Mouse (Mus musculus): ENCODE measurements around the gene Gga2.

Gene Gga2

DNA sequence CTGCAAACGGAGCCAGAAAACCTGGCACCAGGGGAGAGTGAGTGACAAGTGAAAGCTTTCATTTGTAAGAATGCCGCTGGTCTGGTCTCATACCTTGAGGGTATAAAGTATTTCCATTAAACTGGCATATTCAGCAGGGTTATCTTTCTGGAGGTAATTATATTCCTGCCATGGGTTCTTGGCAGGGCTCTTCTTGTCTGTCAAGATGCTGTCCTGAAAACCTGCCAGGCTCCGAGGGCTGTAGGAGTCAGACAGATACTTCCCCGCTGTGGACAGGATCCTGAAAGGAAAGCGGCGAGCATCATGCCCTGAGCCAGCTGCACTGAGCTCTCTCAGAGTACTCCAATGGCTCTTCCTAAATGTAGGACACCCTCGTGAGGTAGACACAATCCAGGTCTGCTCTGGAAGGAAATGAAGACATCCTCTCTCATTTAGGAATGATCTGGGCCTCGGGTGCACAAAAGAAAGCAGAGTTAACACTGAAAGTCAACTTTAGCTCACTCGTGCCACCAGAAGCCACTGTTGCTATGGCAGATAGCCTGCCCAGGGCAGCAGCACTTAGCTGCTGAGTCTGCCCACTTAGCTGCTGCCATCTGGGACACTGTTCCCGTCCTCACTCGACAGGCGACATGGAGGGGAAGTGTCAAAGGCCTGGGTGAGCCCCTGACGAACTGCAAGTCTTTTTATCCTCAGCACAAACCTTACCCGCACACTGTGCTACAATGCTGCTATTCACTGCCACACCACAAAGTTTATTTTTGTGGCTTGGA lies 84.0 kb downstream of the Gga2 start:
- DNase-seq (ENCODE audit: low spot score in 2 of 2), result no peak
